Mouse (Mus musculus) stomach, postnatal 0 days (tissue): Measurements from ENCODE around the gene Map3k14.
"Not testable (repeated sequence)": the region's sequence is repeated elsewhere in the genome, so short reads cannot be mapped to it uniquely, and the experiment has no call there.

Source experiments
- CTCF ChIP-seq: IDR thresholded peaks from 2 replicates; pipeline ENCODE4 v1.5.1; 2016; ENCODE audit warnings: antibody characterized with exemption, low read depth, mild to moderate bottlenecking, moderate library complexity
- EP300 ChIP-seq: optimal IDR thresholded peaks from 2 replicates; pipeline ENCODE3; 2016; ENCODE audit warnings: antibody characterized with exemption

GRCm38 (mm10) chr11:103290841-103291240, 23.6 kb upstream of the Map3k14 start:
- not testable (repeated sequence) for TF ChIP-seq CTCF, EP300
